Mouse (Mus musculus) hindbrain, embryonic 11.5 days (tissue): ENCODE results near the gene Col4a6. TPM values are rescaled to one million over a fixed set of nuclear protein-coding genes. Genes with fewer than 3 reads are reported as not detected.

Experiments
- ATAC-seq: fragments of 200-750 bp; cut with Nextera tagmentation; 2 replicates; pipeline ENCODE4 v1.8.0; 2017; ENCODE audit warnings: mild to moderate bottlenecking, moderate TSS enrichment, moderate library complexity; ENCODE audit not compliant: low FRiP score
- DNase-seq: peaks from one replicate; pipeline ENCODE4 v3.0.0-alpha.2; 2015; ENCODE audit warnings: low spot score
- H3K27ac ChIP-seq: fragments of 300-500 bp; sonication (generic); 2 replicates; pipeline ENCODE4 v1.5.1; 2014; ENCODE audit warnings: mild to moderate bottlenecking, low read depth, low read length
- H3K27me3 ChIP-seq: fragments of 300-500 bp; sonication (generic); 2 replicates; pipeline ENCODE4 v1.6.1; 2014; ENCODE audit warnings: mild to moderate bottlenecking, low read length, moderate library complexity, mixed read lengths; ENCODE audit not compliant: control insufficient read depth, insufficient read depth
- H3K36me3 ChIP-seq: fragments of 300-500 bp; sonication (generic); 2 replicates; pipeline ENCODE4 v1.6.1; 2014; ENCODE audit warnings: mild to moderate bottlenecking, low read length, moderate library complexity, mixed read lengths; ENCODE audit not compliant: control insufficient read depth, insufficient read depth
- H3K4me1 ChIP-seq: fragments of 300-500 bp; sonication (generic); replicated peaks from 2 replicates; pipeline ENCODE4 v1.6.1; 2014; ENCODE audit warnings: low read length, mixed read lengths; ENCODE audit not compliant: control insufficient read depth, insufficient read depth
- H3K4me2 ChIP-seq: fragments of 300-500 bp; sonication (generic); replicated peaks from 2 replicates; pipeline ENCODE4 v1.6.1; 2014; ENCODE audit warnings: mild to moderate bottlenecking, low read depth, low read length
- H3K4me3 ChIP-seq: fragments of 300-500 bp; sonication (generic); 2 replicates; pipeline ENCODE4 v1.5.1; 2014; ENCODE audit warnings: low read depth, low read length
- H3K9ac ChIP-seq: fragments of 300-500 bp; sonication (generic); 2 replicates; pipeline ENCODE4 v1.6.1; 2014; ENCODE audit warnings: low read depth, low read length
- H3K9me3 ChIP-seq: fragments of 300-500 bp; sonication (generic); 2 replicates; pipeline ENCODE4 v1.6.1; 2016; ENCODE audit warnings: low read length; ENCODE audit not compliant: control insufficient read depth
- WGBS: fragments of 180-500 bp; shearing (Covaris S2); extraction: QIAGEN DNeasy Blood & Tissue Kit; methylation state at CpG from one replicate; pipeline ENCODE4 v1.1.7; 2014; 5-methylcytosine and 5-hydroxymethylcytosine counted together
- polyA plus RNA-seq: library from polyadenylated mRNA; unstranded; fragments of >200 nt; fragmentation: Nextera tagmentation; extraction: Ambion mirVana; gene quantifications from 2 replicates; pipeline ENCODE4 v1.2.1, GENCODE M21; 2014

Gene Col4a6
- polyA plus RNA-seq: 1.6 and 2.4 TPM in 2 replicates

DNA sequence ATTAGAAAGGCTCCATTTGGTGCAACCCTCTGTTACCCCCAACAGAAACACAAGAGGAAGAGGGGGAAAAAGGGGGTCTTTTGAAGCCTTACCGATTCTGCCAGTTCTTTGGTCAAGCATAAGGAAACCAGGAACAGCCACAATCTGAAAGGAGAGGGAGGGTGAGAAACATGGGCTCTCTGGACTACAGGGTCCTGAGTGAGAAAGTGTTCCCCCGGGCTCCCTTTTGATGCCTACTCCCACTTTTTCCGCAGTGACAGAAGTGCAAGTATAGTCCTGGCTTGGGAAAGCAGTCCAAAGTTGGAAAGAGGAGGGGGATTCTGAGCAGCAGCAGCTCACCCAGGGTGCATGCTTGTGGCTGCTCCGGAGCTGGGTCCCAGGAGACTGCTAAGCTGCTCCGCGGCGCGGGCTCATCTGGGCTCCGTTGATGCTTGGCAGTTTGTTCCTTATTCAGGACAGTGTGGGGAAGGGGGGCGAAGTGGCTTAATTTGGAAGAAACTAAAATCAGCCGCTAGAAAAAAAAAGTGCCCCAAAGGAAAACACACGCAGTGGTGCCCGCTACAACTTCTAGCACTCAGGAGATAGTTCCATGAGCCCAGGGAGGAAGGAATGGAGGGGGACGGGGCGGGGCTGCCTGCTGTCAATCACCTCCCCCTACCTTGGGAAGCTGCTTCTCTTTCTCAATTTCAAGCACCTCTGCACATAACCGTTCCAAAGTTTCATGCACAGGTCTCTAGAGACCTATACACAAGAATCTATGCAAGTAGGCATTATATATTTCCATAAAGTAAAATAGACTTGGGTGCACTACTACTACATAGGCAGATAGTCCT is at the start of gene Col4a6:
Gene Col4a6, minus strand, starts transcription at position 607 of the 833 bp plus-strand sequence.
- 16% methylated on average over 16 of the region's 16 CpGs for WGBS
- Histone ChIP-seq H3K36me3 (no peaks in the 10 kb centered on the region), H3K4me3 (peak within 1 kb of the TSS; percentile 30), H3K9ac (0 out of 2 replicates have a peak within 1 kb of the TSS, but pooled peaks have one; percentile 15), H3K4me2 (peak within 1 kb of the TSS; percentile 48), H3K9me3 (no peaks in the 10 kb centered on the region), H3K27ac (no peak within 1 kb of the TSS), H3K4me1 (no peaks in the 10 kb centered on the region), H3K27me3 (peaks cover 8% of the 10 kb centered on the region; the same call in 1 of the 2 replicates)
- DNase-seq (peak; percentile 22), ATAC-seq (peak; percentile 72)

DNA sequence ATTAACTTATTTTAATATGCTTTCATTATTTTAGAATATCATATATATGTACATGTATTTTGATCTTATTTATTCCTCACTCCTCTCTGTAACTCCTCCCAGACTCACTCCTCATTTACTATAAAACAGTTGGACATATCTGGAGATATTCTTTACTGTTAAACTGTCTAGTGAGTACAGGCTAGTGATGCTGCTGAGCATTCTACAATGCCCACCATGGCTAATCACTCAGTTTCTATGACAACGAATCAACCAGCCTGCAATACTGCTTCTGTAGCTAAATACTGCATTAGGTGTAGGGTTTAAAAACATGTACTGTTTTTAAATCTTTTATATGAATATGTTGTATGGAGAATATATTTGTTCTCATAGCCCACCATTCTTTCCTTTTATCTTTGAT is 29.2 kb upstream of the Col4a6 start:
- Histone ChIP-seq H3K27me3 (0 out of 2 replicates have a peak, but pooled peaks cover 2% of the 10 kb centered on the region), H3K4me3 (no peak overlapping the region), H3K4me2 (no peak overlapping the region), H3K9me3 (no peaks in the 10 kb centered on the region), H3K9ac (no peak overlapping the region), H3K36me3 (no peaks in the 10 kb centered on the region), H3K4me1 (no peaks in the 10 kb centered on the region), H3K27ac (no peak overlapping the region)
- ATAC-seq (no peak), DNase-seq (no peak)
- 85% methylated on average over 1 of the region's 1 CpGs for WGBS

DNA sequence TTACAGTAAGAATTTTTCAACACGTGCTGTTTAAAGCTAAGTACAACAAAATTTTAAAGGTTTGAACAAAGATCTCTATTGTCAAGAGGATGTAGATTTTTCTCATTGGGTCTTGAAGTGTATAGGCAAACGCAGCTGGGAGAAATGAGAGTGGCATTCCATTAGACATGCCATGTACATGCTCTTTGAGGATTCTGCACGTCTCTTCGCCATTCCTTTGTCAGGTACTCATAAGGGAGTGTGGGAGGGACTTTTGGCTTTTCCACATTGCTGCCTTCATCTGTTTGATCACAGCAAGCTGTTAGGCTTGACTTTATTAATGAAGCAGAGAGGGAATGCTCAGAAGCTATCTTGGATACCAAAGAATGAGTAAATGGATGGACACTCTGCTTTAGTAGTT is 20.7 kb upstream of the Col4a6 start:
- ATAC-seq: no peak

GRCm38 (mm10) chrX:141475566-141476327 is 1.9 kb upstream of the Col4a6 start:
- Histone ChIP-seq H3K9me3 (no peaks in the 10 kb centered on the region), H3K27ac (0 out of 2 replicates have a peak overlapping the region, but pooled peaks have one; percentile 4), H3K4me1 (no peaks in the 10 kb centered on the region), H3K36me3 (no peaks in the 10 kb centered on the region), H3K4me3 (peak overlapping the region; percentile 40), H3K27me3 (peaks cover 8% of the 10 kb centered on the region; the same call in 1 of the 2 replicates), H3K4me2 (peak overlapping the region; percentile 48), H3K9ac (peak overlapping the region; percentile 32)
- 16% methylated on average over 14 of the region's 14 CpGs for WGBS
- DNase-seq (no peak), ATAC-seq (peak; percentile 83)

More for the DNA sequence above, 20.7 kb upstream of the Col4a6 start:
- Histone ChIP-seq H3K4me1 (no peaks in the 10 kb centered on the region), H3K27ac (no peak overlapping the region), H3K4me3 (no peak overlapping the region), H3K4me2 (no peak overlapping the region), H3K9me3 (no peaks in the 10 kb centered on the region), H3K27me3 (no peaks in the 10 kb centered on the region), H3K9ac (no peak overlapping the region), H3K36me3 (no peaks in the 10 kb centered on the region)
- WGBS: 65% methylated on average over 4 of the region's 4 CpGs
- no peak for DNase-seq

GRCm38 (mm10) chrX:141475110-141475509 is 1.2 kb upstream of the Col4a6 start, which contains the start of gene Col4a5:
Col4a5 (plus strand) TSS chrX:141475385.
- no peaks in the 10 kb centered on the region for H3K4me1 ChIP-seq
- DNase-seq (peak; percentile 82), ATAC-seq (peak; percentile 91)
- H3K9ac ChIP-seq: peak within 1 kb of the TSS; percentile 32
- 0 out of 2 replicates have a peak within 1 kb of the TSS, but pooled peaks have one; percentile 4 for H3K27ac ChIP-seq
- H3K4me2 ChIP-seq: peak within 1 kb of the TSS; percentile 48
- no peaks in the 10 kb centered on the region for H3K36me3 ChIP-seq
- WGBS: 16% methylated on average over 13 of the region's 13 CpGs
- peaks cover 8% of the 10 kb centered on the region; the same call in 1 of the 2 replicates for H3K27me3 ChIP-seq
- H3K9me3 ChIP-seq: no peaks in the 10 kb centered on the region
- peak within 1 kb of the TSS; percentile 40 for H3K4me3 ChIP-seq

GRCm38 (mm10) chrX:141447936-141448335 is 25.9 kb downstream of the Col4a6 start:
- DNase-seq: no peak
- H3K27ac ChIP-seq: no peak overlapping the region
- no peaks in the 10 kb centered on the region for H3K9me3 ChIP-seq
- H3K4me1 ChIP-seq: no peaks in the 10 kb centered on the region
- 79% methylated on average over 1 of the region's 1 CpGs for WGBS
- no peaks in the 10 kb centered on the region for H3K36me3 ChIP-seq
- H3K4me2 ChIP-seq: no peak overlapping the region
- H3K4me3 ChIP-seq: no peak overlapping the region
- no peak for ATAC-seq
- H3K9ac ChIP-seq: no peak overlapping the region
- 0 out of 2 replicates have a peak, but pooled peaks cover 2% of the 10 kb centered on the region for H3K27me3 ChIP-seq

- no peaks in the 10 kb centered on the region for H3K9me3 ChIP-seq
These were observed 34.5 kb downstream of the Col4a6 start for GRCm38 (mm10) chrX:141439423-141439822.

GRCm38 (mm10) chrX:141436780-141437179 is 37.1 kb downstream of the Col4a6 start:
- H3K9ac ChIP-seq: no peak overlapping the region
- no peak for DNase-seq
- H3K27me3 ChIP-seq: peaks cover 3% of the 10 kb centered on the region; the same call in 1 of the 2 replicates
- H3K36me3 ChIP-seq: no peaks in the 10 kb centered on the region
- no peak overlapping the region for H3K4me2 ChIP-seq
- H3K4me3 ChIP-seq: no peak overlapping the region
- ATAC-seq: no peak
- no peaks in the 10 kb centered on the region for H3K4me1 ChIP-seq
- no peaks in the 10 kb centered on the region for H3K9me3 ChIP-seq
- 94% methylated on average over 6 of the region's 6 CpGs for WGBS
- H3K27ac ChIP-seq: no peak overlapping the region

More at GRCm38 (mm10) chrX:141439423-141439822, 34.5 kb downstream of the Col4a6 start:
- H3K27me3 ChIP-seq: peaks cover 3% of the 10 kb centered on the region; the same call in 1 of the 2 replicates
- no peak overlapping the region for H3K4me3 ChIP-seq
- no peak for DNase-seq
- H3K36me3 ChIP-seq: no peaks in the 10 kb centered on the region
- no peak overlapping the region for H3K9ac ChIP-seq
- H3K27ac ChIP-seq: no peak overlapping the region
- 72% methylated on average over 2 of the region's 2 CpGs for WGBS
- H3K4me2 ChIP-seq: no peak overlapping the region
- no peak for ATAC-seq
- no peaks in the 10 kb centered on the region for H3K4me1 ChIP-seq
